Mouse (Mus musculus) hindbrain, embryonic 13.5 days (tissue): ENCODE results near the gene Alcam. TPM values are rescaled to one million over a fixed set of nuclear protein-coding genes. Genes with fewer than 3 reads are reported as not detected.

ENCODE experiments used
- ATAC-seq: fragments of 200-750 bp; cut with Nextera tagmentation; 2 replicates; pipeline ENCODE4 v1.8.0; 2017; ENCODE audit warnings: moderate TSS enrichment; ENCODE audit not compliant: low FRiP score
- H3K27ac ChIP-seq: fragments of 300-500 bp; sonication (generic); 2 replicates; pipeline ENCODE4 v1.5.1; 2015; ENCODE audit warnings: inconsistent platforms, mild to moderate bottlenecking, moderate library complexity
- H3K27me3 ChIP-seq: fragments of 300-500 bp; sonication (generic); 2 replicates; pipeline ENCODE4 v1.6.1; 2015; ENCODE audit warnings: mild to moderate bottlenecking, inconsistent platforms
- H3K36me3 ChIP-seq: fragments of 300-500 bp; sonication (generic); 2 replicates; pipeline ENCODE4 v1.6.1; 2015; ENCODE audit warnings: mild to moderate bottlenecking, inconsistent platforms
- H3K4me1 ChIP-seq: fragments of 300-500 bp; sonication (generic); replicated peaks from 2 replicates; pipeline ENCODE4 v1.6.1; 2015; ENCODE audit warnings: inconsistent platforms
- H3K4me2 ChIP-seq: fragments of 300-500 bp; sonication (generic); 2 replicates; pipeline ENCODE4 v1.6.1; 2015; ENCODE audit warnings: inconsistent platforms, mild to moderate bottlenecking, moderate library complexity
- H3K4me3 ChIP-seq: fragments of 300-500 bp; sonication (generic); 2 replicates; pipeline ENCODE4 v1.5.1; 2015; ENCODE audit warnings: mild to moderate bottlenecking, inconsistent platforms
- H3K9ac ChIP-seq: fragments of 300-500 bp; sonication (generic); 2 replicates; pipeline ENCODE4 v1.6.1; 2015; ENCODE audit warnings: mild to moderate bottlenecking, inconsistent platforms
- H3K9me3 ChIP-seq: fragments of 300-500 bp; sonication (generic); 2 replicates; pipeline ENCODE4 v1.6.1; 2016; ENCODE audit warnings: inconsistent platforms
- WGBS: fragments of 180-500 bp; shearing (Covaris S2); methylation state at CpG from one replicate; pipeline ENCODE4 v1.1.7; 2015; 5-methylcytosine and 5-hydroxymethylcytosine counted together
- polyA plus RNA-seq: library from polyadenylated mRNA; unstranded; fragments of >200 nt; fragmentation: Nextera tagmentation; extraction: Ambion mirVana; gene quantifications from 2 replicates; pipeline ENCODE4 v1.2.1, GENCODE M21; 2015

Alcam gene
- polyA plus RNA-seq, 1 experiment from 2014 or later: 18.6 TPM

DNA sequence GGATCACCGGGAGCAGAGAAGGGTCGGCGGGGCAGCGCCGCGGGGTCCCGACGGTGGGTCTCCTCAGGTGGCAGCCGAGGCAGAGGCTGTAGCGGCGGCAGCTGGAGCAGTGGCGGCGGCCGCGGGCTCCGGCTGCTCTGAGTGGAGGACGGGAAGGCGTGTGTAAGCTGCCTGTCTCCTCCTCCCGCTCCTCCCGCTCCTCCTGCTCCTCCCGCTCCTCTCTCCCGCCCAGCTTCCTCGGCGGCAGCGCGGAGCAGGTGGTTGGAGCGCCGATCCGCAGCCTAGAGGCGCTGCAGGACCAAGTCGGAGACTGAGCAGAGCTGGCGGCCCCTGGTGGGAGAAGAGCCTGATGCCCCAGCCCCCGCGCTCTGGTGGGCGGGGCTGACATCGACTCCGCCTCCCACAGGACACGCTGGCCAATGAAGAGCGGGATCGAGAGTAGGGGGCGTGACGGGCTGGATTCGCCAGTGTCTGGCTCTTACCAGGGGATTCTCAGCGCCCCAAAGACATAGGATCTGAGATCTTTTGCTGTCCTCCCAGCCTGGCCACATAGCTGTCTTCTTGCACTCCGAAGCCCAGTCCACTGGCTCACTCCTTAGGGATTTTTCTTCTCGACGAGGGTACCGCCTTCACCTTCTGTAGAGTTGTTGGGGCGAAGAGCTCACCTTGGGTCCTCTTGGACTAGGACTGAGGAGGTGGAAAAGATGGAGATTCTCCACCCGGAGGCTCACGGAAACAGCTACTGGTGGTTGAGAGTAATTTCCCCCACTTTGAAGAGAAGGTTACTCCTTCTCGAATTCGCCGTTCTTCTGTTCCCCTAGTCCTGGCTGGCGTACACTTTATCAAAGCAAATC, 785 bp downstream of the Alcam start:
- peak; percentile 97 for ATAC-seq
- peak overlapping the region; percentile 84 for H3K4me2 ChIP-seq
- WGBS: 0% methylated on average over 35 of the region's 55 CpGs
- peak overlapping the region; percentile 59 for H3K4me3 ChIP-seq
- H3K27ac ChIP-seq: peak overlapping the region; percentile 64
- no peaks in the 10 kb centered on the region for H3K9me3 ChIP-seq
- H3K27me3 ChIP-seq: peaks cover 6% of the 10 kb centered on the region; the same call in 1 of the 2 replicates
- H3K9ac ChIP-seq: peak overlapping the region; percentile 77
- H3K4me1 ChIP-seq: peaks cover 38% of the 10 kb centered on the region
- H3K36me3 ChIP-seq: no peaks in the 10 kb centered on the region

DNA sequence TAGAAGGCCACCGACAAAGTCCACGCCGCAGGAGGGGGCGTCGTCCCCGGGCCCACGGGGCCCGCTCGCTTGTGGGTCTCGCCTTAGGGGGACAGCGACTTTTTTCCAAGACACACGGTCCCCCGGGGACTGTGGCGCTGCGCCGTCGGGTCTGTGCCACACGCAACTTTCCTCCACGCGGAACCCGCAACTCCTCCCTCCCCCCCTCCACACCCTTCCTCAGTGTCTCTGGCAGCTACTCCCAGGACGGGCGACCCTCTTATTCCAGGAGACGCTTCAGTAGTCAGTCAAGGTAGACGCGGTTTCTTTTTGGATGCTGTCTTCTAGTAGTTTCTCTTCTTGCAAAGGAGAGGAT, 1.4 kb downstream of the Alcam start:
- Histone ChIP-seq H3K4me1 (peaks cover 38% of the 10 kb centered on the region), H3K9me3 (no peaks in the 10 kb centered on the region), H3K27me3 (peaks cover 6% of the 10 kb centered on the region; the same call in 1 of the 2 replicates), H3K9ac (peak overlapping the region; percentile 77), H3K36me3 (no peaks in the 10 kb centered on the region), H3K4me2 (peak overlapping the region; percentile 84), H3K27ac (peak overlapping the region; percentile 64), H3K4me3 (peak overlapping the region; percentile 59)
- 1% methylated on average over 21 of the region's 26 CpGs for WGBS
- ATAC-seq: peak; percentile 27; the same call in 1 of the 2 replicates

DNA sequence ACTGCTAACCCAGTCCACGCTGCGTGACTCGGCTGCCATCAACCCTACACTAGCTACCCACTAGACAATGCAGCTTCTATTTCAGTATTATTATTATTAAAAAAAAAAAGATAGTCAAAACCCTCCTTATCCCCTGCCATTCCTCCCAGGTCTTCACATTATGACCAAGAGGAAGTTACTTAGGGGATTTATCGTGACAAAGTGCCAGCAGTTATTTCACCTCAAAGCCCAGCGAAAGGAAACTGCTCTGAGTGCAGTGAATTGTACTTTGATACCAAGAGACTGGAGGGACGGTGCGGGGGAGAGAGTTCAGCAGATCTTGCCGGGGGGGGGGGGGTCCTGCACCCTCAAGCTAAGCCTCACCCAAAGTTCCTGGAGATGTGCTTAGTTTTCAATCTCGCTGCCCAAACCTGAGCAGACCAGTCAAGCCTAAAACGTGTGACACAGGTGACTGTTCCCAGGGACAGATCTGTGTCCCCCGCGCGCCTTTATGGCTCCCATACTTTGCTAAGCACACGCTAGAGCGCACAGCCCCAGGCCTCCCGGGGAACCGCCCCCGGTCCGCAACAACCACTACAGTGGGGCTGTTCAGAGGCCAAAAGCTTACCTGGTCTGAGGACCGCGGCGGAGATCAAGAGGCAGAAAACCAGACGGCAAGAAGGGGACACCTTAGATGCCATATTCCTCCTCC, 1.9 kb downstream of the Alcam start:
- peak overlapping the region; percentile 59 for H3K4me3 ChIP-seq
- no peak for ATAC-seq

DNA sequence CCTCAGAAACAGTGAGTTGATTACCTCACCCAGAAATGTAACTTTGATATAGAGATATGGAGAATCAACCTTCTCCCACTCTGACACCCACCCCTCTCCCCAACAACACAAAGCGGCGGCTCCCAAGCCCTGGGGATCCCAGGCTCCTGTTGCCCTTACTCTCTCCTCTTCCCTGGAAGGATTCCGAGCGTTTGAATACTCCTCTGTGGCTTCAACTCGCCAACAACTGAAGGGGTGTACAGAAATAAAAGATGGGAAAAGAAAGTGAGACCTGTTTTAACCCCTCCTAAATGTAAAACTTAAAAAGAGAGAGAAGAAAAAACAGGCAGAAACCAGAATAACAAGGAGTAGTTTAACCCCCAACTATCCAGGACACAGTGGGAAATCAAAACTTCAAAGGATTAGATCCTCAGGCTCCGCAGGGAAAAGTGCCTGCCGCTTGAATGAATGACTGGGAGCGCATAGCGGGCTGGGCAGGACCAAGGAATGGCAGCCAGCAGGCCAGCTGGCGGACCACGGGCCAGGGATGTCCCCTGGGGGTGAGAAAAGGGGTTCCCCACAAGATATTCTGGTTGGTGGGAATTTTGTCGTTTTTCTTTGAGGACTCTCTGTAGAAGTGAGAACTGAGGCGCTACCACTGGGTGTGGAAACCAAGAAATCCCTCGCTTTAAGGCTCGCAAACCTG, 2.6 kb downstream of the Alcam start:
- no peak for ATAC-seq
- WGBS: under 1% methylated on average over 15 of the region's 15 CpGs
- H3K36me3 ChIP-seq: no peaks in the 10 kb centered on the region
- peaks cover 38% of the 10 kb centered on the region for H3K4me1 ChIP-seq
- peaks cover 6% of the 10 kb centered on the region; the same call in 1 of the 2 replicates for H3K27me3 ChIP-seq
- peak overlapping the region; percentile 59 for H3K4me3 ChIP-seq
- H3K9ac ChIP-seq: peak overlapping the region; percentile 77
- peak overlapping the region; percentile 84 for H3K4me2 ChIP-seq
- no peaks in the 10 kb centered on the region for H3K9me3 ChIP-seq
- peak overlapping the region; percentile 58 for H3K27ac ChIP-seq

More for the DNA sequence above, 1.9 kb downstream of the Alcam start:
- no peaks in the 10 kb centered on the region for H3K36me3 ChIP-seq
- H3K27me3 ChIP-seq: peaks cover 6% of the 10 kb centered on the region; the same call in 1 of the 2 replicates
- H3K27ac ChIP-seq: peak overlapping the region; percentile 64; the same call in 1 of the 2 replicates
- H3K4me2 ChIP-seq: peak overlapping the region; percentile 84
- no peaks in the 10 kb centered on the region for H3K9me3 ChIP-seq
- peaks cover 38% of the 10 kb centered on the region for H3K4me1 ChIP-seq
- H3K9ac ChIP-seq: peak overlapping the region; percentile 77
- under 1% methylated on average over 23 of the region's 23 CpGs for WGBS

DNA sequence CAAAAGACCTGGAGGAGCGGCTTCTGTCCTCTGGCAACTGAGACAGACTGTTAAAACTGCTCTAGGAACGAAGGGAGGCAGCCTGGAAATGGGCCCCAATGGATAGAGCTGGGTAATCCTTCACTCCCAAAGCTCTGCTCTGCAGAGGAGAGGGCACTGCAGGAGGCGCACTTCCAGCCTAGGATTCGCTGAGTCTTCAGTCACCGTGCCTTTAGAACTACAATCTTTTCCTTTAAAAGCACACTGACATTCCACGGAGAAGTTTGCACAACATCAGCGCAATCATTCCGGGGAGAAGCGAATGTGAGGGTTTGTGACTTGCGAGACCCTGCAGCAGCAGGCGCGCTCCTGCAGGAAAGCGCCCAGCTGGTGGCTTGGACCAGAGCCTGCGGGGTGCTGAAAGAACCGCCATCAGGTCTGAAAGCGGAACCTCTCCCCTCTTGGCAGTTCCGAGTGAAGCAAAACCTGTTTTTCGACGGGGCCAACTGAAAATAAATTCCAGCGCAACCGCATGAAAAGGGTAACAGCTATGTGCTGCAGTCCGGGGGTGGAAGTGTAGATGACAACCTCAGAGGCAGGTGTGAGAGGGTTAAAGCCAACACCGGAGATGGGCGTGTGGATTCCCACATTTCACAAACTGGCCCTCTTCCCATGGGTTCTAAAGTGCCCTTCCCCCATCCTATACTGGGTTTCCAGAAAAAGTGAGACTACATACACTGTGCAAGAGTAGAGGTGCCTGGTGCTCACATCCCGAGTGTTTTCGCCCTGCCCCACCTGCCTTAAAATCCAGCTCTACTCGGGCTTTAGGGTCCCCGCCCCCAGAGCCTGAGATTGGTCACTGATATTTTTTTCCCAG, 3.4 kb downstream of the Alcam start:
- WGBS: under 1% methylated on average over 28 of the region's 28 CpGs
- peaks cover 38% of the 10 kb centered on the region for H3K4me1 ChIP-seq
- peak overlapping the region; percentile 77 for H3K9ac ChIP-seq
- peaks cover 6% of the 10 kb centered on the region; the same call in 1 of the 2 replicates for H3K27me3 ChIP-seq
- peak overlapping the region; percentile 59 for H3K4me3 ChIP-seq
- H3K27ac ChIP-seq: peak overlapping the region; percentile 58
- no peaks in the 10 kb centered on the region for H3K9me3 ChIP-seq
- ATAC-seq: no peak
- H3K36me3 ChIP-seq: no peaks in the 10 kb centered on the region
- peak overlapping the region; percentile 84 for H3K4me2 ChIP-seq

DNA sequence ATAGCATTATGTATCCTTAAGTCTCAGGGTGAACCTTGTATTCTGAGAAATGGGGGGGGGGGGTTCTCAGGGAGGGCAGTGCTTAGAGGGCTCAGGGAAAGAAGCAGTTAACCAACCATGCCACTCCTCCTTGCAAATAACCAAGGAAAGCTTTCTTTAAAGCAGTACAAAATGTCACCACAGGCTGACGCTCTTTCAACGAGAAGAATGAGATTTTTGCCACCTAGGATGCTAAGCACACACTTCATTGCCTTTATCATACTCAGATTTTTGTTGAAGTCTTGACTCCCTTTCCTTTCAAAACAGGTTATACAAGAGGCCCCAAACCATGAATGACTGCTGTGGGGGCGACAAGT, 4.0 kb downstream of the Alcam start:
- Histone ChIP-seq H3K27ac (peak overlapping the region; percentile 58), H3K9me3 (no peaks in the 10 kb centered on the region), H3K4me3 (peak overlapping the region; percentile 59), H3K9ac (peak overlapping the region; percentile 77), H3K4me1 (peaks cover 36% of the 10 kb centered on the region), H3K27me3 (peaks cover 6% of the 10 kb centered on the region; the same call in 1 of the 2 replicates), H3K36me3 (no peaks in the 10 kb centered on the region), H3K4me2 (peak overlapping the region; percentile 84)
- 2% methylated on average over 3 of the region's 3 CpGs for WGBS
- ATAC-seq: no peak

DNA sequence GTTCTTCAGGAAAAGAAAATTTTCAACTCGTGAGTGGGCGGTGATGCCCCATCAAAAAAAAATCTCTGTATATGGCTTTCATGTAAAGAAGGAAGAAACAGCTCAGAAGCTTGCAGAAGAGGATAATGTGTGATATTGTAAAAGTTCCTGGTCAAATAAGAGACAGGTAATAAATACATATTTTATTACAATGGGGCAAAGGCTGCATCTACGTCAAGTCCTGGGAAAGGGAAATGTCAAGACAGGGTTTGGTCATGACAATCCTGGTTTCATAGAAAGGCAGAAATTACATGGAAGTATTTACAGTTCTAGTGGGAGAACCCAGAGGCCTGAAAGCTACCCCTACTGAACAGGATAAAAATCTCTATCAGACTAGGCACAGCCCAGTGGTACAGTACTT, 7.9 kb downstream of the Alcam start:
- H3K4me1 ChIP-seq: peaks cover 11% of the 10 kb centered on the region
- WGBS: 97% methylated on average over 3 of the region's 3 CpGs
- H3K4me3 ChIP-seq: no peak overlapping the region
- H3K36me3 ChIP-seq: no peaks in the 10 kb centered on the region
- H3K9me3 ChIP-seq: no peaks in the 10 kb centered on the region
- no peak overlapping the region for H3K27ac ChIP-seq
- no peak for ATAC-seq
- no peak overlapping the region for H3K4me2 ChIP-seq
- H3K27me3 ChIP-seq: no peaks in the 10 kb centered on the region
- H3K9ac ChIP-seq: no peak overlapping the region

DNA sequence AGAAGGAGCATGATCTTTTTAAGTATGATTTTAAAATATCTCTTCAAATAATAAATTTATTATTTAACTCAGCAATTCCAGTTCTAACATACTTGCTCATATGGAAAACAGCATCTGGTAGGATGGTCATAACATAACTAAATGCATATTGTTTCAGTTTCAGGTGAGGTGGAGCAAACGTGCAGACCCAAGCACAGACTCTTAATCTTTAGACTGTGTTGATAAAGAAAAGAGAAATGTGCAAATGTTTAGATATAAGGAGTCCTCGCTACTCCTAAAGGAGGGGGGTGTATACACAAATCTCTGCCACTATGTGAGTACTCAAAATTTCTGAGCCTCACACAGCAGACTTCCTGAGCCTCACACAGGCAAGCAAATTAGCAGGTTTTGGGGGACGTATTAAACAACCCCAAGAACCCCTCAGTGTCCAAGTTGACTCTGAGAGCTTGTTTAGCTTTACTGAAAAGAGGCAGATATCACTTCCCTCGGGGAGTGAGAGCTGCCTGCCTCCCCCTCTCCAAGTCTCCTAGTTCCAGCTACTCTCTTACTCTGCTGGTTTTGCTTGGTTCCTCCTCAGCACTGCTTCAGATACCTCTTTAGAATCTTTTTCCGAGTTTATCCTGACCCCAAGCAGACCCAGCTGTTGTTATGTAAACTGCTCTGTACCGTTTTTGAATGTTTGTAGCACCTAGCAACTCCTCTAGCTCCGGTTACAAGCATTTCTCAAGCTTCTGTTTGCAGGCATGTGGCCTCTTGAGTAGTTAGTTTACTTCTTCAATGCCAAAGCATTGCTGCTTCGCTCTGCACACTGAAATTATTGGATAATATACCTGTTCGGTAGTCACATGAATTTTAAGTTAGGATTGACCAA, 10.0 kb downstream of the Alcam start:
- Histone ChIP-seq H3K27ac (no peak overlapping the region), H3K4me1 (no peaks in the 10 kb centered on the region), H3K9me3 (no peaks in the 10 kb centered on the region), H3K9ac (no peak overlapping the region), H3K4me3 (no peak overlapping the region), H3K27me3 (no peaks in the 10 kb centered on the region), H3K36me3 (no peaks in the 10 kb centered on the region), H3K4me2 (no peak overlapping the region)
- 55% methylated on average over 9 of the region's 9 CpGs for WGBS
- no peak for ATAC-seq

DNA sequence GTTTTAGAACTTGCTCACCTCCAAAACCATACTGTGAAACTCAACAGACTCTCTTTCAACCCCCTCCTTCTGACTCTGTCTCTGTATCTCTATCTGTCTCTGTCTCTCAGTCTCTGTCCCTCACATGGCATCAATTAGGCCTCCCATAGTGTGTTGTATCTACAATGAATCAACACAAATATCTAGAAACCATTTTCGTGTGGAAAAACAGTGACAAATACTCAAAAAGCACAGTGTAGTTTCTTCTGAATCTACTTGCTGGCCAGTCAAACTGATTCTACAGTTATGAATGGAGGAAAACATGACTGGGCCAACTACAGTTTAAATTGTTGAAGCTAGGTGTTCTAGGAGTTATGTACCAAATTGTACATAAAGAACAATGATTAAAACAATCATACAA, 10.8 kb downstream of the Alcam start:
- H3K36me3 ChIP-seq: no peaks in the 10 kb centered on the region
- H3K27me3 ChIP-seq: no peaks in the 10 kb centered on the region
- H3K4me2 ChIP-seq: no peak overlapping the region
- H3K9ac ChIP-seq: no peak overlapping the region
- no peak for ATAC-seq
- H3K27ac ChIP-seq: no peak overlapping the region
- no peak overlapping the region for H3K4me3 ChIP-seq
- no peaks in the 10 kb centered on the region for H3K4me1 ChIP-seq
- 75% methylated on average over 1 of the region's 1 CpGs for WGBS
- no peaks in the 10 kb centered on the region for H3K9me3 ChIP-seq

DNA sequence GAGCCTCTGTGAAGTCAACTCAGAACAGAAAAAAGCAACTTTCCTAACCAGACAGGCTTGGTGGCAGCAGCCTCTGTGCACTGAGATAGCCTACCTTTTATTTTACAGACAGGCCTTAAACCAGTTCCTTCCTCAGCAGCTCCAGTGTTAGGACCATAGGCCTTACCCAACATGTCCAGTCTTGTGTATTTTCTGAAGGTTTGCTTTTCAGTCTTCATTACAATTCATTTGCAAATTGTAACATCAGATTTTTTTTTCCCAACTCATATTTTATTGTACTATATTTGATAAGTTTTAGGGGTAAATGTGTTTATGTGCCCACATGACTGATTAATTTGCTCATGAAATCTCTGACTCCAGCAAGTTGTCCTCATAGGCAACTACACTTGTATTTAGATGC, 14.3 kb downstream of the Alcam start:
- H3K4me1 ChIP-seq: no peaks in the 10 kb centered on the region
- ATAC-seq: no peak

DNA sequence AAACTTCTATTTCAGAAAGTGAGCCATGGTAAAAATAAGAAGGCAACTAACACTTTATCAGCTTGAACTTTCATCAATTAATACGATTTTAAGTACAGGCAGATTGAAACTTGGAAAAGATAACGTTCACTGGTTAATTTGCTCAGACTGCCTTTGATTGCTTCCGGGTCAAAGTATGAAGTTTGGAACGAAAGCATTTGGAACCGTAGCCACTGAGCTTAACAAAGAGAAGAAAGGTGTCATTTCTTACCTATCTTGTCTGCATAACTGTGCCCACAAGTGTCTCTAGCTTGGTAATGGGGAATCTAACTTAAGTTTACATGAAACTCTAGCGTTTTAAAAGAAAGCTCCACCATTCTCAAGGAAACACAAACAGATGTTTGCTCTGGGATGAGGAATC, 14.9 kb downstream of the Alcam start:
- Histone ChIP-seq H3K27ac (no peak overlapping the region), H3K27me3 (no peaks in the 10 kb centered on the region), H3K36me3 (no peaks in the 10 kb centered on the region), H3K4me3 (no peak overlapping the region), H3K4me1 (no peaks in the 10 kb centered on the region), H3K4me2 (no peak overlapping the region), H3K9ac (no peak overlapping the region), H3K9me3 (no peaks in the 10 kb centered on the region)
- no peak for ATAC-seq
- 85% methylated on average over 6 of the region's 6 CpGs for WGBS

More for the DNA sequence above, 14.3 kb downstream of the Alcam start:
- H3K4me2 ChIP-seq: no peak overlapping the region
- H3K4me3 ChIP-seq: no peak overlapping the region
- no peak overlapping the region for H3K9ac ChIP-seq
- H3K36me3 ChIP-seq: no peaks in the 10 kb centered on the region
- no peak overlapping the region for H3K27ac ChIP-seq
- no peaks in the 10 kb centered on the region for H3K27me3 ChIP-seq
- H3K9me3 ChIP-seq: no peaks in the 10 kb centered on the region
